Mouse (Mus musculus) stomach, postnatal 0 days (tissue): ENCODE data around the gene Prrt2. TPM values are rescaled to one million over a fixed set of nuclear protein-coding genes. Genes with fewer than 3 reads are reported as not detected.

ENCODE experiments used
- ATAC-seq: fragments of 200-750 bp; cut with Nextera tagmentation; 2 replicates; pipeline ENCODE4 v1.8.0; 2017; ENCODE audit not compliant: low FRiP score, low TSS enrichment
- DNase-seq: peaks from one replicate; pipeline ENCODE4 v3.0.0-alpha.2; 2016; ENCODE audit warnings: low spot score
- H3K27ac ChIP-seq: fragments of 300-500 bp; sonication (generic); replicated peaks from 2 replicates; pipeline ENCODE4 v1.5.1; 2014; ENCODE audit warnings: mild to moderate bottlenecking, control low read depth
- H3K27me3 ChIP-seq: fragments of 300-500 bp; sonication (generic); 2 replicates; pipeline ENCODE4 v1.6.1; 2014; ENCODE audit warnings: low read length; ENCODE audit not compliant: control insufficient read depth, insufficient read depth
- H3K36me3 ChIP-seq: fragments of 300-500 bp; sonication (generic); 2 replicates; pipeline ENCODE4 v1.6.1; 2014; ENCODE audit warnings: low read length, mixed read lengths; ENCODE audit not compliant: control insufficient read depth, insufficient read depth
- H3K4me1 ChIP-seq: fragments of 300-500 bp; sonication (generic); replicated peaks from 2 replicates; pipeline ENCODE4 v1.6.1; 2014; ENCODE audit warnings: antibody characterized with exemption; ENCODE audit not compliant: control insufficient read depth, insufficient read depth
- H3K4me2 ChIP-seq: fragments of 300-500 bp; sonication (generic); replicated peaks from 2 replicates; pipeline ENCODE4 v1.6.1; 2014; ENCODE audit warnings: low read depth, mild to moderate bottlenecking, control low read depth, moderate library complexity
- H3K4me3 ChIP-seq: fragments of 300-500 bp; sonication (generic); 2 replicates; pipeline ENCODE4 v1.5.1; 2014; ENCODE audit warnings: low read depth, low read length, control low read depth
- H3K9ac ChIP-seq: fragments of 300-500 bp; sonication (generic); 2 replicates; pipeline ENCODE4 v1.6.1; 2014; ENCODE audit warnings: mild to moderate bottlenecking, low read length, control low read depth, mixed read lengths
- H3K9me3 ChIP-seq: fragments of 300-500 bp; sonication (generic); 2 replicates; pipeline ENCODE4 v1.6.1; 2016; ENCODE audit warnings: low read length; ENCODE audit not compliant: control insufficient read depth
- CTCF ChIP-seq: IDR thresholded peaks from 2 replicates; pipeline ENCODE4 v1.5.1; 2016; ENCODE audit warnings: antibody characterized with exemption, low read depth, mild to moderate bottlenecking, moderate library complexity
- EP300 ChIP-seq: optimal IDR thresholded peaks from 2 replicates; pipeline ENCODE3; 2016; ENCODE audit warnings: antibody characterized with exemption
- WGBS: fragments of 180-500 bp; shearing (Covaris S2); extraction: QIAGEN DNeasy Blood & Tissue Kit; methylation state at CpG from one replicate; pipeline ENCODE4 v1.1.7; 2014; 5-methylcytosine and 5-hydroxymethylcytosine counted together
- polyA plus RNA-seq: library from polyadenylated mRNA; unstranded; fragments of >200 nt; fragmentation: Nextera tagmentation; extraction: Ambion mirVana; gene quantifications from 2 replicates; pipeline ENCODE4 v1.2.1, GENCODE M21; 2015

Gene Prrt2
- polyA plus RNA-seq, 1 experiment from 2014 or later, result 1.7 TPM

GRCm38 (mm10) chr7:127025556-127026160, 4.6 kb upstream of the Prrt2 start:
- Histone ChIP-seq H3K36me3 (peaks cover 3% of the 10 kb centered on the region; the same call in 1 of the 2 replicates), H3K9ac (peak overlapping the region; percentile 87), H3K27me3 (no peaks in the 10 kb centered on the region), H3K27ac (peak overlapping the region; percentile 96), H3K4me2 (peak overlapping the region; percentile 96), H3K4me1 (peaks cover 11% of the 10 kb centered on the region), H3K9me3 (no peaks in the 10 kb centered on the region), H3K4me3 (peak overlapping the region; percentile 84)
- under 1% methylated on average over 56 of the region's 65 CpGs for WGBS
- peak; percentile 0; the same call in 1 of the 2 replicates for ATAC-seq
- no peak for TF ChIP-seq EP300
- no peak for TF ChIP-seq CTCF
- peak; percentile 62 for DNase-seq

- H3K36me3 ChIP-seq, result peaks cover 3% of the 10 kb centered on the region; the same call in 1 of the 2 replicates
- peaks cover 11% of the 10 kb centered on the region for H3K4me1 ChIP-seq
- H3K4me3 ChIP-seq, result peak overlapping the region; percentile 84
- WGBS, result 2% methylated on average over 30 of the region's 30 CpGs
- H3K9ac ChIP-seq, result peak overlapping the region; percentile 87
- H3K27ac ChIP-seq, result peak overlapping the region; percentile 96
- no peaks in the 10 kb centered on the region for H3K27me3 ChIP-seq
- peak overlapping the region; percentile 96 for H3K4me2 ChIP-seq
- no peaks in the 10 kb centered on the region for H3K9me3 ChIP-seq
- TF ChIP-seq EP300, result no peak
- TF ChIP-seq CTCF, result peak; percentile 92
- peak; percentile 53 for ATAC-seq
- DNase-seq, result peak; percentile 89
Observed at GRCm38 (mm10) chr7:127024755-127025555, 3.9 kb upstream of the Prrt2 start.

- Histone ChIP-seq H3K4me2 (peak overlapping the region; percentile 96), H3K4me3 (peak overlapping the region; percentile 84), H3K9ac (peak overlapping the region; percentile 87), H3K27ac (no peak overlapping the region), H3K9me3 (no peaks in the 10 kb centered on the region), H3K27me3 (no peaks in the 10 kb centered on the region), H3K4me1 (peaks cover 12% of the 10 kb centered on the region), H3K36me3 (peaks cover 3% of the 10 kb centered on the region; the same call in 1 of the 2 replicates)
- ATAC-seq (no peak), DNase-seq (no peak)
- no peak for TF ChIP-seq EP300
- WGBS, result 18% methylated on average over 19 of the region's 19 CpGs
Observed at GRCm38 (mm10) chr7:127023896-127024690, 3.1 kb upstream of the Prrt2 start.

GRCm38 (mm10) chr7:127023272-127023691, 2.3 kb upstream of the Prrt2 start:
- peaks cover 3% of the 10 kb centered on the region; the same call in 1 of the 2 replicates for H3K36me3 ChIP-seq
- no peak overlapping the region; the same call in 1 of the 2 replicates for H3K9ac ChIP-seq
- TF ChIP-seq EP300, result no peak
- TF ChIP-seq CTCF, result no peak
- 67% methylated on average over 13 of the region's 13 CpGs for WGBS
- H3K27ac ChIP-seq, result no peak overlapping the region
- H3K27me3 ChIP-seq, result no peaks in the 10 kb centered on the region
- ATAC-seq (no peak), DNase-seq (no peak)
- H3K9me3 ChIP-seq, result no peaks in the 10 kb centered on the region
- no peak overlapping the region for H3K4me3 ChIP-seq
- peaks cover 14% of the 10 kb centered on the region for H3K4me1 ChIP-seq
- H3K4me2 ChIP-seq, result no peak overlapping the region

GRCm38 (mm10) chr7:127022528-127023271, 1.7 kb upstream of the Prrt2 start:
- H3K4me3 ChIP-seq, result no peak overlapping the region
- H3K4me2 ChIP-seq, result no peak overlapping the region
- DNase-seq, result no peak
- H3K4me1 ChIP-seq, result peaks cover 11% of the 10 kb centered on the region
- no peaks in the 10 kb centered on the region for H3K27me3 ChIP-seq
- no peak overlapping the region for H3K9ac ChIP-seq
- no peak overlapping the region for H3K27ac ChIP-seq
- no peaks in the 10 kb centered on the region for H3K9me3 ChIP-seq
- WGBS, result 71% methylated on average over 3 of the region's 7 CpGs
- no peak for TF ChIP-seq CTCF
- no peak for TF ChIP-seq EP300
- H3K36me3 ChIP-seq, result peaks cover 3% of the 10 kb centered on the region; the same call in 1 of the 2 replicates
- ATAC-seq, result no peak
